Mouse (Mus musculus) thymus, adult 2 months (tissue): ENCODE data around the gene Ces1g.

Experiments
- CTCF ChIP-seq: fragments of 200-500 bp; IDR thresholded peaks from 2 replicates; pipeline ENCODE4 v1.5.1; 2012; ENCODE audit warnings: mild to moderate bottlenecking, control low read depth, low read length, moderate library complexity, borderline replicate concordance; ENCODE audit not compliant: control insufficient read depth, poor library complexity, insufficient read depth; ENCODE audit errors: extremely low read depth
- POLR2A ChIP-seq: fragments of 200-500 bp; IDR thresholded peaks from 2 replicates; pipeline ENCODE4 v1.6.1; 2012; ENCODE audit warnings: mild to moderate bottlenecking, low read length, control low read depth, moderate library complexity; ENCODE audit not compliant: control insufficient read depth, poor library complexity, insufficient read depth; ENCODE audit errors: extremely low read depth

GRCm38 (mm10) chr8:93252400-93252925 is 84.6 kb downstream of the Ces1g start:
- no peak for TF ChIP-seq POLR2A
- TF ChIP-seq CTCF = no peak
